Mouse (Mus musculus) embryonic facial prominence, embryonic 15.5 days (tissue): Measurements from ENCODE around the gene Abhd2. TPM values are rescaled to one million over a fixed set of nuclear protein-coding genes. Genes with fewer than 3 reads are reported as not detected.

Experiments
- ATAC-seq: fragments of 200-750 bp; cut with Nextera tagmentation; 2 replicates; pipeline ENCODE4 v1.8.0; 2017; ENCODE audit warnings: low read depth, moderate TSS enrichment; ENCODE audit not compliant: insufficient number of reproducible peaks, low FRiP score, low TSS enrichment
- H3K27ac ChIP-seq: fragments of 300-500 bp; sonication (generic); replicated peaks from 2 replicates; pipeline ENCODE4 v1.5.1; 2015; ENCODE audit warnings: mild to moderate bottlenecking, inconsistent platforms
- H3K27me3 ChIP-seq: fragments of 300-500 bp; sonication (generic); 2 replicates; pipeline ENCODE4 v1.6.1; 2015; ENCODE audit warnings: inconsistent platforms
- H3K36me3 ChIP-seq: fragments of 300-500 bp; sonication (generic); 2 replicates; pipeline ENCODE4 v1.6.1; 2015; ENCODE audit warnings: mild to moderate bottlenecking, inconsistent platforms
- H3K4me1 ChIP-seq: fragments of 300-500 bp; sonication (generic); 2 replicates; pipeline ENCODE4 v1.6.1; 2015; ENCODE audit warnings: inconsistent platforms
- H3K4me2 ChIP-seq: fragments of 300-500 bp; sonication (generic); replicated peaks from 2 replicates; pipeline ENCODE4 v1.6.1; 2015; ENCODE audit warnings: mild to moderate bottlenecking, inconsistent platforms
- H3K4me3 ChIP-seq: fragments of 300-500 bp; sonication (generic); replicated peaks from 2 replicates; pipeline ENCODE4 v1.5.1; 2015; ENCODE audit warnings: mild to moderate bottlenecking, inconsistent platforms
- H3K9ac ChIP-seq: fragments of 300-500 bp; sonication (generic); 2 replicates; pipeline ENCODE4 v1.6.1; 2015; ENCODE audit warnings: inconsistent platforms
- H3K9me3 ChIP-seq: fragments of 300-500 bp; sonication (generic); replicated peaks from 2 replicates; pipeline ENCODE4 v1.6.1; 2016; ENCODE audit warnings: inconsistent platforms
- WGBS: fragments of 180-500 bp; shearing (Covaris S2); methylation state at CpG from one replicate; pipeline ENCODE4 v1.1.7; 2015; 5-methylcytosine and 5-hydroxymethylcytosine counted together
- polyA plus RNA-seq: library from polyadenylated mRNA; unstranded; fragments of >200 nt; fragmentation: Nextera tagmentation; extraction: Ambion mirVana; gene quantifications from 2 replicates; pipeline ENCODE4 v1.2.1, GENCODE M21; 2015

Gene Abhd2
- polyA plus RNA-seq, 1 experiment from 2014 or later = 13.6 TPM

DNA sequence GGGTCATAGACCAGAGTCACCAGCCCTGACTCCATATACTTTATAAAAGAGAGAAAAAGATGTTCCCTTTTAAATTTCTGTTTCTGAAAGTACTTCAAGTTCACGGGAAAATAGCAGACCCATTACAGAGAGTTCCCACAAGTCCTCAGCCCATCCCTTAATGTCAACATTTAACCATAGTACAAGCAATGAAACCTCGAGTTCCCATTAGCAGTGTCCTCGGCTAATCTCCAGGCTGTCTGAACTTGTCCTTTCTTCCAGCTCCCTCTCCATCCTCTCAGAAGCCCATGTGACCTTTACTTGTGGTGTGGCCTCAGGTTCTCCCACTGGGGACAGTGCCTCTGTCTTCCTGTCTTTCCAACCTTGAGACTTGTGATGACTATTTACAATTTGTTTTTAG, 60.4 kb downstream of the Abhd2 start:
- H3K9ac ChIP-seq = no peak overlapping the region
- no peak overlapping the region for H3K4me2 ChIP-seq
- no peaks in the 10 kb centered on the region for H3K4me1 ChIP-seq
- H3K27ac ChIP-seq = no peak overlapping the region
- ATAC-seq = no peak
- H3K9me3 ChIP-seq = no peaks in the 10 kb centered on the region
- no peaks in the 10 kb centered on the region for H3K27me3 ChIP-seq
- peaks cover 28% of the 10 kb centered on the region; the same call in 1 of the 2 replicates for H3K36me3 ChIP-seq
- no peak overlapping the region for H3K4me3 ChIP-seq
- WGBS = 62% methylated on average over 3 of the region's 3 CpGs

DNA sequence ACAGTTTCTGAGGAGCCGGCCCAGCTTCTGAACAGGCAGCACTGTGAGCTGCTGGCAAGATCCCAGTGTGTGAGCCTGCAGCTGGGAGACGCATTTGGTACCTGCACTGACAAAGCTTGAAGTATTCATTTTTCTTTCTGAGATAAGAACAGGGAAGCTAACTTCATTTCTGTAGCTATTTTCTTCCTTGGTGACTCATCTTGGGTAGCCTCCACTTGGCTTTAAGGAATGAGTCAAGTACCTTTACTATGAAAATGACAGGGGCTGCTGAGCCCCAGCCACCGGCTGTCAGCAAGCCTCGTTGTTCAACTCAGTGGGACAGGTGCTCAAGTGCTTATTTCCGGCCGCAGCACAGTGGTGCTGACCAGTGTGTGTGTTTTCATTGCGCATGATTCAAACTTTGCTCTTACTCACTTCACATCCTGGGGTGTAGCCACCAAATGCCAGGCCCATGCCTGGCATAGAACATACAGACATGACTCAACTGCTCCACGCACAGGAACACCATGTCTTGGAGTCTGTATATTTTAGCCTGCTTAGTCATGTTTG, 63.4 kb downstream of the Abhd2 start:
- ATAC-seq = no peak
- no peaks in the 10 kb centered on the region for H3K27me3 ChIP-seq
- WGBS = 93% methylated on average over 8 of the region's 8 CpGs

DNA sequence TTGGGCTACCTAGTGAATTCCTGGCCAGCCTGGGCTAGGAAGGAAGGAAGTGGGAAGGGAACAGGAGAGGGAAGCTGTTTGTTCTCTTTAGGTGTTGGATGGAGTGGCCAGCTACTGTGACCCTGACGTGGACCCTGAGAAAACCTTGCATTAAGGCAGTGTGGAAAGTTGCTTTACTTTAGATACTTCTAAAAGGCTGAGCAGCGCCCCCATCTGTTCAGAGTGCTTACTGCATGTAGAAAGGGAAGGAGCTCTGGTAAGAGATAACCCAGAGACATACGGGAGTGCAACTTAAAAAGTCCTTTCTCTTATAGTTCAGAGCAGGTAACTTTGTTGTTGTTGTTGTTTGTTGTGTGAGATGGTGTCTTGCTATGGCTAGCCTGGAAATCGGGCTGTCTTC, 72.9 kb downstream of the Abhd2 start:
- ATAC-seq = no peak
- Histone ChIP-seq H3K27ac (no peak overlapping the region), H3K36me3 (peaks cover 25% of the 10 kb centered on the region), H3K27me3 (no peaks in the 10 kb centered on the region), H3K4me1 (no peaks in the 10 kb centered on the region), H3K9ac (no peak overlapping the region), H3K4me3 (no peak overlapping the region), H3K4me2 (no peak overlapping the region), H3K9me3 (no peaks in the 10 kb centered on the region)
- 52% methylated on average over 4 of the region's 4 CpGs for WGBS

More for the DNA sequence above, 63.4 kb downstream of the Abhd2 start:
- H3K36me3 ChIP-seq = 0 out of 2 replicates have a peak, but pooled peaks cover 15% of the 10 kb centered on the region
- no peaks in the 10 kb centered on the region for H3K4me1 ChIP-seq
- no peak overlapping the region for H3K4me2 ChIP-seq
- H3K9ac ChIP-seq = no peak overlapping the region
- H3K27ac ChIP-seq = no peak overlapping the region
- H3K9me3 ChIP-seq = no peaks in the 10 kb centered on the region
- no peak overlapping the region for H3K4me3 ChIP-seq

DNA sequence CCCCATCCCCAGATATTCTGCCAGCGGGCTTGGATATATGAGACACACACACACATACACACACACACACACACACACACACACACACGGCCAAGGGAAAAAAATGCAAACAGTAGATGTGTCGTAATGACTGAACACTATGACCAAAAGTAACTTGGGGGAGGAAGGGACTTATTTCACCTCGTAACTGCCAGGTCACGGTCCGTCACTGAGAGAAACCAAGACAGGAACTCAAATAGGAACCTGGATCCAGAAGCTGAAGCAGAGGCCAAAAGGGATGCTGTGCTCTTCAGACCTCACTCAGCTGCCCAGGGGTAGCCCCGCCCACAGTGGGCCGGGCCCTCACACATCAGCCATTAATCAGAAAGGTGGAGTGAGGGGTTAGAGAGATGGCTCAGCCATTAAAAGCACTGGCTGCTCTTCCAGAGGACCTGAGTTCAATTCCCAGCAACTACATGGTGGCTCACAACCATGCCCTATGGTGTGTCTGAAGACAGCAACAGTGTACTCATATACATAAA, 73.6 kb downstream of the Abhd2 start:
- 74% methylated on average over 8 of the region's 8 CpGs for WGBS
- H3K27me3 ChIP-seq = no peaks in the 10 kb centered on the region
- no peak for ATAC-seq
- no peak overlapping the region for H3K4me3 ChIP-seq
- peaks cover 31% of the 10 kb centered on the region for H3K36me3 ChIP-seq
- H3K9ac ChIP-seq = no peak overlapping the region
- no peaks in the 10 kb centered on the region for H3K9me3 ChIP-seq
- H3K4me1 ChIP-seq = no peaks in the 10 kb centered on the region
- no peak overlapping the region for H3K4me2 ChIP-seq
- no peak overlapping the region for H3K27ac ChIP-seq

DNA sequence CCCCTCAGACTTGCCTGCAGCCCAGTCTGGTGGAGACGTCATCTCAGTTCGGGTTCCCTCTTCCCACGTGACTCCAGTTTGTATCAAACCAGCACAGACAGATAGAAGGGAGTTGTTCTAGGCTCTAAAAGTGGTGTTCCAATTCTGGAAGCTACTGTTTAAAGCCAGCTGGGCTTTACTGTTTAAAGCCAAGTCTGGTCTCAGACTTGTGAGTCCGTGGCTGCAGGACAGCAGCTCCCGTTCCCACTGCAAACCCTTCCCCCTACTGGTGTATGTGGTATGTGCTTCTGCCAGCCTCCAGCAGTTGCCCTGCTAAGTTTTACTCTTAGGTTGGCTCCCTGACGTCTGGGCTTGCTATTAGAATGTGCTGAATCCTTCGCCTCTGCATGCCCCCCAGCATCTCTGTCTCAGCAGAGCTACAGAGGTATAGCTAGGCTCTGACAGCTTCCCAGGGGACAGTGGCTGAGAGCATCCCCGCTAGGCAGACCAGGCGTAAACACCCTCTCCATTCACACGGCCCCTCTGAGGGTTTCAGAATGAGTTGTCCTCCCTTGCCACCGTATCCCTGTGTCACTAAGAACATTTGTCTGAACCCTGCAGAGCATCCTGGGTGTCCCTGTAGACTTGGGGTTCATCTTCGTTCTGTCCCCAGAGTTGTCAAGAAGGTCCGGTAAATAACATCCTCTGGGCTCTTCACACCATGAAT, 74.3 kb downstream of the Abhd2 start:
- 64% methylated on average over 13 of the region's 13 CpGs for WGBS
- H3K4me2 ChIP-seq = no peak overlapping the region
- H3K27ac ChIP-seq = no peak overlapping the region
- no peak overlapping the region for H3K9ac ChIP-seq
- H3K9me3 ChIP-seq = no peaks in the 10 kb centered on the region
- no peak overlapping the region for H3K4me3 ChIP-seq
- no peaks in the 10 kb centered on the region for H3K4me1 ChIP-seq
- peaks cover 35% of the 10 kb centered on the region for H3K36me3 ChIP-seq
- H3K27me3 ChIP-seq = no peaks in the 10 kb centered on the region
- peak; percentile 60 for ATAC-seq

DNA sequence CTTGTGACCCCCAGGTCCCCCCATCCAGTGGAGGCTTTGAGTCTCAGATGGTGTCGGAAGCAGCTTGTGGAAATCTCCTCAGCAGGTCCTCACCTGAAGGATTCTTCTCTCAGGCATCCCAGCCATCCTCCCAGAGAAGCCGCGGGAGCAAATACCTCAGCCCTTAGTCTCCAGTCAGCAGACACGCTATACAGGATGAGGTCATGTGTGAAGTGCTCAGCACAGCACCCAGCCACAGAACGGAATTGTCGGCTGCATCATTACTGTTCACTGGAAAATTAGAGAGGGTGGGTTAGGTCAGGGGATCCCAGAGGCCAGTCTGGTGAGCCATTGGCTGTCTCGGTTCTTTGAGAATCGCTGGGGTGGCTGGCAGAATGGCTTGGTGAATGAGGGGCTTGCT, 75.8 kb downstream of the Abhd2 start:
- H3K9ac ChIP-seq = no peak overlapping the region
- no peak overlapping the region for H3K4me3 ChIP-seq
- no peaks in the 10 kb centered on the region for H3K27me3 ChIP-seq
- H3K36me3 ChIP-seq = peaks cover 27% of the 10 kb centered on the region
- WGBS = 78% methylated on average over 8 of the region's 8 CpGs
- no peak for ATAC-seq
- no peak overlapping the region for H3K27ac ChIP-seq
- no peaks in the 10 kb centered on the region for H3K4me1 ChIP-seq
- H3K4me2 ChIP-seq = no peak overlapping the region
- no peaks in the 10 kb centered on the region for H3K9me3 ChIP-seq

DNA sequence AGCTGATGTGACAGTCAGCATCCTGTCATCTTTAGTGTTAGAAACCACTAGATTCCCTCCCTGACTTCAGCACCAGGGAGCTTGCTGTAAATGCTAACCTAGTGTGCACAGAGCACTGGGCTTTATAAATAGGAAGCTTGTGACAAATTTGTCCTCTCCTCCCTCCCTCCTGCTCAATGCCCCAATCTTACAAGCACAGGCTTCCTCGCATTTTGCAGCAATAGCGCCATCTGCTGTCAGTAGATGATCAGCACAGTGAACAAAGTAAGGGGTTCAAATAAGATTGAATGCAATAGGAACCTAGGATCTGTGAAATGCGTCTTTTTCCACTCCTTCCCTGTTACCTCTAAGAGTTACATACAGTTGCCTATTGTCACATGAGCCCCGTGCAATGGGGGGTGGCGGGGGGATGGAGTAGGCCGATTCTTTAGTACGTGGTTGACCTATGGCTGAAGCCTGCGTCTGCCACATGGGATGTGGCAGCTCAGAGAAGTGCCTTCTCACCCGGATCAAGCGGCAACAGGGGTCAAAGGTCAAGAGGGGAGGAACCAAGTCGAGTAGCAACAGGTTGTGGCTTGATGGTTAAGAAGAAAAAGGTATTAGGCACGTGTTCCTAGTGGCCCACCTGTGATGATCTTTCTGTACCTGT, 76.9 kb downstream of the Abhd2 start:
- Histone ChIP-seq H3K36me3 (peaks cover 35% of the 10 kb centered on the region), H3K9me3 (no peaks in the 10 kb centered on the region), H3K4me1 (no peaks in the 10 kb centered on the region), H3K4me2 (no peak overlapping the region), H3K27me3 (no peaks in the 10 kb centered on the region), H3K27ac (no peak overlapping the region), H3K4me3 (no peak overlapping the region), H3K9ac (no peak overlapping the region)
- 28% methylated on average over 12 of the region's 12 CpGs for WGBS
- no peak for ATAC-seq

DNA sequence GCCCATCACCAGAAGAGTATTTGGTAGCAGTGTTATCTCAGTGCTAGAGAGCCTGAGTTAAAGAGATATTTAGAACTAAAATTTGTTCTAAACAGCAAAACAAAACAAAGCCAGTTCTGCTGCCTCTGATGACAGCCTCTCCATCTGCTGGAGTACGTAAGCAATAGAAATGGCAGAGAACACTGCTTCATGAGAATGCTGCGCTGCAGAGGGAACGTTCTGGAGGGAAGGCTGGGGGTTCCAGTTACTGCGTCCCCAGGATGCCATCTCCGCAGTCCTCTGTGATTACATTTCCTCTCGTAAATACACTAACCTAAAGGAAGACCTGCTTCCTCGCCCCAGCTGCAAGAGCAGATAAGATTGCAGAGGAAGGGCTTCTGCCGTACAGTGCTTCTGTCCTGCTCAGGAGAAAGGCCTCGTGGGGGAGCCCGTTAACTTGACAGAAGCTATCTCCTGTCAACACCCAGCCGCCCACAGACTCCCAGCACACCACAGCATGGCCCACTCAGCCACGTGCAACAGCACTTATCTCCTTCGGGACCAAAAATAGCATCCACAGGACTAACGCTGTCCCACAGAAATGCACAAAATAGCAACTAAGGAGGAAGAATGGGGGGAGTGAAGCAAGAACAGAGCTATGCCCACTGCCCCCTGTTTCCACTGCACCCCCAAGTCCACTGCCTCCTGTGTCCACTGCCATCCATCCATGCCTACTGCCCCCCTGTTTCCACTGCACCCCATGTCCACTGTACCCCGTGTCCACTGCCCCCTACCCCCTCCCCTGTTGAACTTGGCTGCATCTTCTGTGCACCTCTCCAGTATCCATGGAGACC, 85.6 kb downstream of the Abhd2 start:
- no peaks in the 10 kb centered on the region for H3K9me3 ChIP-seq
- H3K4me3 ChIP-seq = no peak overlapping the region
- WGBS = 68% methylated on average over 15 of the region's 15 CpGs
- no peaks in the 10 kb centered on the region for H3K27me3 ChIP-seq
- H3K4me1 ChIP-seq = no peaks in the 10 kb centered on the region
- no peak overlapping the region for H3K4me2 ChIP-seq
- no peak for ATAC-seq
- H3K9ac ChIP-seq = no peak overlapping the region
- no peak overlapping the region for H3K27ac ChIP-seq
- peaks cover 59% of the 10 kb centered on the region for H3K36me3 ChIP-seq

DNA sequence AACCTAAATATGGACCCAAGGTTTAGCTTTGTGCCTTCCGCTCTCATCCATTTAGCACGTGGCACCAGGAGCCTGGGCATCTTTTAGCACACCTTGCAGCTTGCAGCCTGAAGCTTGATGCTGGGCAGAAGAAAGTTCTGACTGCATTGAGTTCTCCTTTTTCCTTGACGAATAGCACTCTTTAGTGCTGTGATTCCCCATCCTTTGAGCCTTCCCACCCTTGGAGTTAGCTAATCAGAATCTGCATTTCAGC, 86.1 kb downstream of the Abhd2 start:
- Histone ChIP-seq H3K4me2 (no peak overlapping the region), H3K9ac (no peak overlapping the region), H3K4me3 (no peak overlapping the region), H3K36me3 (peaks cover 53% of the 10 kb centered on the region), H3K9me3 (no peaks in the 10 kb centered on the region), H3K27me3 (no peaks in the 10 kb centered on the region), H3K27ac (no peak overlapping the region), H3K4me1 (no peaks in the 10 kb centered on the region)
- ATAC-seq = no peak
- 93% methylated on average over 3 of the region's 3 CpGs for WGBS

DNA sequence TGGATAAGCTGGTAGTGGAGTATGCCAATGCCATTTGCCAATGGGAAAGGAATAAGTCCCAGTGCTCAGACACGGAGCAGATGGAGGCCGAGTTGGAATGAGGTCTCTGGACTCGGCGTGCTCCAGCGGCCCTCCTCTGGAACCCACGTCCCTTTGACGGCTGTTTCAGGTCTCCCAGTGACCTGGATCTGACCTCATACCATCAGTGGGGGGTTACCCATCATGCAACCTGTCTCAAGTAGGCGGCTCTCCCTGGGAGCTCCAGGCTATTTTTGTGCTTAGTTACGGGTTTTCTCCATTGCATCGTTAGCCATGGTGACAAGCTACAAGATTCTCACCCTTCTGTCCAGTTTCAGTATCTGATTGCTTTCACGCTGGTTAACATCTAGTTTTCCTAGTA, 87.1 kb downstream of the Abhd2 start:
- Histone ChIP-seq H3K27me3 (no peaks in the 10 kb centered on the region), H3K36me3 (peaks cover 47% of the 10 kb centered on the region), H3K4me1 (no peaks in the 10 kb centered on the region), H3K4me3 (no peak overlapping the region), H3K9me3 (no peaks in the 10 kb centered on the region), H3K27ac (no peak overlapping the region), H3K4me2 (no peak overlapping the region), H3K9ac (no peak overlapping the region)
- WGBS = 58% methylated on average over 11 of the region's 11 CpGs
- no peak for ATAC-seq

DNA sequence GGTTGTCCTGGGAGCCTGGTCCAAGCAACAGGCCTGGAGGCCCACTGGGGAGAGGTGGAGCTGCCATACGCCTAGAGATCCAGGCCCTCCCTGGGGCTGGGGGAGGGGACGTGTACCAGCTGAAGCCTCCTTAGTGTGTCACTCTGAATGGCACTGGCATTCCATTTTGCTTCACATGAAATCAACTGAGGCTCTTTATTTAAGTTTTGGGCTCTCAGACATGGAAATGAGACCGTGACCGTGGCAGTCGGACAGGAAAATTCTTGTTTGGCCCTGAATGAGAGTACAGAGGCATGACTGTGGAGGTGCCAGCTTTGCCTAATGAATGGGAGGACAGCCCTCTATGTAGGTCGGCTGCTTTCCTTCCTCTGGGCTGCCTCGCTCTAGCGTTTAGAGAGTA, 89.2 kb downstream of the Abhd2 start:
- WGBS = 69% methylated on average over 8 of the region's 8 CpGs
- Histone ChIP-seq H3K9me3 (no peaks in the 10 kb centered on the region), H3K36me3 (peaks cover 34% of the 10 kb centered on the region), H3K4me1 (no peaks in the 10 kb centered on the region), H3K4me3 (no peak overlapping the region), H3K27me3 (no peaks in the 10 kb centered on the region), H3K4me2 (no peak overlapping the region), H3K9ac (no peak overlapping the region), H3K27ac (0 out of 2 replicates have a peak overlapping the region, but pooled peaks have one; percentile 13)
- ATAC-seq = 0 out of 2 replicates have a peak, but pooled peaks have one; percentile 59
